In genomic region chr10:92404697-92405293, GRCm38 (mm10) we compare ENCODE assay signal across 11 mouse cellular contexts.
DNase-seq lines count a peak whose midpoint lies in the region; ATAC-seq lines count a peak whose summit lies in the region.
"Had no signal": no experiment of that assay in that cellular context is flagged by ENCODE, and none has a peak within 500 bp of the region (broad histone marks: within the 10 kb centered on the region; RNA-seq: fewer than 3 reads in every experiment).

No protein-coding gene starts in this region.

- 65% methylated on average over 15 of the region's 15 CpGs for WGBS in neural tube, embryonic 13.5 days
- WGBS in heart, embryonic 11.5 days (ENCODE audit: insufficient replicate concordance) = 80% methylated on average over 15 of the region's 15 CpGs

- no peak overlapping the region for H3K27ac ChIP-seq in neural tube, embryonic 13.5 days (replicated peaks)
- H3K27ac ChIP-seq in heart, embryonic 11.5 days (ENCODE audit: low read depth, low read length) = no peak overlapping the region
- H3K27ac ChIP-seq: liver, embryonic 12.5 days; neural tube, embryonic 12.5 days had no signal

- peak; percentile 13 to 34 for DNase-seq in cerebellum, postnatal 14 days
- no peak for DNase-seq in cerebellum, postnatal 36 days
- DNase-seq in neural tube, embryonic 10.5 days (ENCODE audit: extremely low spot score, low spot score) = no peak
- peak; percentile 17 to 34 for DNase-seq in layer of hippocampus, postnatal 10 days (ENCODE audit: low spot score in 2 of 2)
- DNase-seq in right cerebral cortex, postnatal 4 days = peak; percentile 16
- no peak for DNase-seq in urinary bladder, postnatal 4 days (ENCODE audit: low spot score in 2 of 2)
- DNase-seq: lung, postnatal 4 days had no signal

- H3K4me2 ChIP-seq in neural tube, embryonic 13.5 days = 0 out of 2 replicates have a peak overlapping the region, but pooled peaks have one; percentile 24
- H3K4me2 ChIP-seq in heart, embryonic 11.5 days = no peak overlapping the region
- H3K4me2 ChIP-seq: liver, embryonic 12.5 days; neural tube, embryonic 12.5 days had no signal

- no peak for ATAC-seq in neural tube, embryonic 13.5 days (ENCODE audit: low read depth)
- ATAC-seq in heart, embryonic 11.5 days (replicated peaks; ENCODE audit: insufficient number of reproducible peaks, low FRiP score, low TSS enrichment) = no peak
- ATAC-seq: liver, embryonic 12.5 days had no signal

- no peak overlapping the region for H3K9ac ChIP-seq in neural tube, embryonic 13.5 days
- H3K9ac ChIP-seq in heart, embryonic 11.5 days (ENCODE audit: low read depth, low read length) = no peak overlapping the region
- H3K9ac ChIP-seq: liver, embryonic 12.5 days; neural tube, embryonic 12.5 days had no signal

- no peaks in the 10 kb centered on the region for H3K27me3 ChIP-seq in neural tube, embryonic 13.5 days
- no peaks in the 10 kb centered on the region for H3K27me3 ChIP-seq in heart, embryonic 11.5 days (ENCODE audit: control insufficient read depth, insufficient read depth, low read length)
- H3K27me3 ChIP-seq: liver, embryonic 12.5 days; neural tube, embryonic 12.5 days had no signal

- no peaks in the 10 kb centered on the region for H3K36me3 ChIP-seq in neural tube, embryonic 13.5 days
- no peaks in the 10 kb centered on the region for H3K36me3 ChIP-seq in heart, embryonic 11.5 days (ENCODE audit: control insufficient read depth, insufficient read depth, low read length)
- H3K36me3 ChIP-seq: liver, embryonic 12.5 days; neural tube, embryonic 12.5 days had no signal

- no peak overlapping the region for H3K4me3 ChIP-seq in neural tube, embryonic 13.5 days
- no peak overlapping the region for H3K4me3 ChIP-seq in heart, embryonic 11.5 days (ENCODE audit: low read depth, low read length)
- H3K4me3 ChIP-seq: liver, embryonic 12.5 days; neural tube, embryonic 12.5 days had no signal

- H3K9me3 ChIP-seq in neural tube, embryonic 13.5 days = no peaks in the 10 kb centered on the region
- H3K9me3 ChIP-seq in heart, embryonic 11.5 days (replicated peaks; ENCODE audit: control insufficient read depth, low read length) = no peaks in the 10 kb centered on the region
- H3K9me3 ChIP-seq: liver, embryonic 12.5 days; neural tube, embryonic 12.5 days had no signal

- H3K4me1 ChIP-seq in neural tube, embryonic 13.5 days (replicated peaks) = no peaks in the 10 kb centered on the region; the same call in 1 of the 2 replicates
- no peaks in the 10 kb centered on the region for H3K4me1 ChIP-seq in heart, embryonic 11.5 days (ENCODE audit: control insufficient read depth, insufficient read depth, low read length)
- H3K4me1 ChIP-seq: liver, embryonic 12.5 days; neural tube, embryonic 12.5 days had no signal

Comparison
In these comparisons a context has a peak if more than half of its experiments do, and no peak if none do; other contexts are left out.
1. DNase-seq: peak in cerebellum, postnatal 14 days (2 of 2), layer of hippocampus, postnatal 10 days (2 of 2) and right cerebral cortex, postnatal 4 days (single experiment); none in cerebellum, postnatal 36 days (0 of 2), neural tube, embryonic 10.5 days (single experiment) and urinary bladder, postnatal 4 days (0 of 2).